Mouse (Mus musculus) heart, embryonic 12.5 days (tissue): ENCODE measurements at regions not wholly inside any gene's neighbourhood (a gene's known extent, or its start where the extent isn't known, plus 50 kb on each side); places are given as distances from the start of the nearest gene placed in this dataset.

Source experiments
- ATAC-seq: fragments of 200-750 bp; cut with Nextera tagmentation; 2 replicates; pipeline ENCODE4 v1.8.0; 2017; ENCODE audit warnings: moderate TSS enrichment, moderate library complexity; ENCODE audit not compliant: insufficient number of reproducible peaks, low FRiP score
- H3K27ac ChIP-seq: fragments of 300-500 bp; sonication (generic); 2 replicates; pipeline ENCODE4 v1.5.1; 2016; ENCODE audit warnings: mild to moderate bottlenecking, moderate library complexity; ENCODE audit not compliant: poor library complexity, severe bottlenecking
- H3K27me3 ChIP-seq: fragments of 300-500 bp; sonication (generic); replicated peaks from 2 replicates; pipeline ENCODE4 v1.6.1; 2016; ENCODE audit warnings: mild to moderate bottlenecking, moderate library complexity
- H3K36me3 ChIP-seq: fragments of 300-500 bp; sonication (generic); 2 replicates; pipeline ENCODE4 v1.6.1; 2016; ENCODE audit warnings: mild to moderate bottlenecking, moderate library complexity
- H3K4me1 ChIP-seq: fragments of 300-500 bp; sonication (generic); replicated peaks from 2 replicates; pipeline ENCODE4 v1.6.1; 2016; ENCODE audit warnings: mild to moderate bottlenecking
- H3K4me2 ChIP-seq: fragments of 300-500 bp; sonication (generic); 2 replicates; pipeline ENCODE4 v1.6.1; 2016; ENCODE audit warnings: mild to moderate bottlenecking, moderate library complexity
- H3K4me3 ChIP-seq: fragments of 300-500 bp; sonication (generic); 2 replicates; pipeline ENCODE4 v1.5.1; 2016; ENCODE audit warnings: mild to moderate bottlenecking
- H3K9ac ChIP-seq: fragments of 300-500 bp; sonication (generic); 2 replicates; pipeline ENCODE4 v1.6.1; 2016; ENCODE audit warnings: mild to moderate bottlenecking, moderate library complexity
- H3K9me3 ChIP-seq: fragments of 300-500 bp; sonication (generic); replicated peaks from 2 replicates; pipeline ENCODE4 v1.6.1; 2016; ENCODE audit warnings: mild to moderate bottlenecking, moderate library complexity
- WGBS: fragments of 180-500 bp; shearing (Covaris S2); methylation state at CpG from one replicate; pipeline ENCODE4 v1.1.7; 2016; 5-methylcytosine and 5-hydroxymethylcytosine counted together

- H3K4me1 ChIP-seq: no peaks in the 10 kb centered on the region
- WGBS: 10% methylated on average over 3 of the region's 3 CpGs
- H3K4me2 ChIP-seq: no peak overlapping the region
- no peaks in the 10 kb centered on the region for H3K36me3 ChIP-seq
- H3K4me3 ChIP-seq: no peak overlapping the region
- ATAC-seq: no peak
- H3K27me3 ChIP-seq: no peaks in the 10 kb centered on the region
- no peak overlapping the region for H3K27ac ChIP-seq
- H3K9me3 ChIP-seq: no peaks in the 10 kb centered on the region
- no peak overlapping the region for H3K9ac ChIP-seq
Measured at GRCm38 (mm10) chr13:78643023-78643422, 443.5 kb upstream of the Nr2f1 start.

- no peak overlapping the region for H3K4me2 ChIP-seq
- no peaks in the 10 kb centered on the region for H3K27me3 ChIP-seq
- no peaks in the 10 kb centered on the region for H3K36me3 ChIP-seq
- H3K27ac ChIP-seq: no peak overlapping the region
- WGBS: 82% methylated on average over 3 of the region's 3 CpGs
- ATAC-seq: no peak
- H3K4me1 ChIP-seq: no peaks in the 10 kb centered on the region
- no peak overlapping the region for H3K9ac ChIP-seq
- H3K9me3 ChIP-seq: no peaks in the 10 kb centered on the region
- no peak overlapping the region for H3K4me3 ChIP-seq
Measured at GRCm38 (mm10) chr13:78642443-78642729, 442.8 kb upstream of the Nr2f1 start.

DNA sequence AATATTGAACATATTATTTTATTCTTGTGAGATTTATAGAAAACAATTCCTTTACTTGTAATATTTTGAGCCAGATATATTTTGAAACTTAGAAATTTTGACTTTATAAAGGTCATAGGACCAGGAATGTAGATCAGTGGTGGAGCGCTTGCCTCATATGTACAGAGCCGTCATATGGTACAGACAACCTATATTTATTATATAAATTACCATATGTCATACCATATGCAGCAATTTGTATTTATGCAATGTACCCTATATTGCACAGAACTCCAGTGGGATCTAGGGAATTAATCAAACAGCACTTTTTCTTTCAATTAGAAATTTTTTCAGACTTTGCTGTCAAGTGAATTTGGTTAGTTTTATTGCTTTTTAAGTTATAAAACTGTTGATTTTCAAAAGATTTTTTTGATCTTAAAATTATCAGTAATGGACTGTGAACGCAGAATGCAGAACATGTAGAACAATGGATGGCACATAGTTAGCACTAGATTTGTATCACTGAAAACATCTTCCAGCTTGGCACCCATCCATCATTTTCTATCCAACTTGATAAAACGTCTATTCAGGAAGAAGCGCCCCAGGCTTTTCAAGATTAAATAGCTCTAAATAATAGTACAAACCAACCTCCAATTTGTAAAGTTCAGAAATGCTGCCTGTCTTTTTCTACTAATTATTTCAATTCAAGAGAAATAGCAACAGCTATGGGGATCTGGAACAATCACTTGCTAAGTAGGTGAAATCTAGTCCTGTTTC, 442.3 kb upstream of the Nr2f1 start:
- Histone ChIP-seq H3K4me2 (no peak overlapping the region), H3K9me3 (no peaks in the 10 kb centered on the region), H3K27ac (no peak overlapping the region), H3K9ac (no peak overlapping the region), H3K27me3 (no peaks in the 10 kb centered on the region), H3K4me1 (no peaks in the 10 kb centered on the region), H3K4me3 (no peak overlapping the region), H3K36me3 (no peaks in the 10 kb centered on the region)
- ATAC-seq: no peak
- WGBS: 75% methylated on average over 5 of the region's 5 CpGs

DNA sequence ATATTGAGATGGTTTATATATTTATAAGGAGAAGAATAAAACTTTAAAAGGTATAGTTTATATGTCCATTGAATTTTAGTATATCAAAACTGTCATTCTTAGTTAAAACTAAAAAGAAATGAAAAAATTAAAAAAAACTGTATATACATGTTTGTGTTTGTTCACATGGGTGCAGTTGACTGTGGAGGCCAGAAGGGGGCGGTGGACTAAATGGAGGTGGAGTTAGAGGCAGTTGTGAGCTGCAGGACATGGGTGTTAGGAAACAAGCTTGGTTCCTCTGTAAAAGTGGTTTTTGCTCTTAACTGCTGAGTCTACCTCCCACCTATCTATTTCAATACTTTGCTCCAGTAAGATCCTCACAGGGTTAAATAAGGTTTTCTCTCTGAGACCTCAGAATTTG, 440.8 kb upstream of the Nr2f1 start:
- Histone ChIP-seq H3K27me3 (no peaks in the 10 kb centered on the region), H3K4me1 (no peaks in the 10 kb centered on the region), H3K9ac (no peak overlapping the region), H3K4me2 (no peak overlapping the region), H3K4me3 (no peak overlapping the region), H3K36me3 (no peaks in the 10 kb centered on the region), H3K9me3 (no peaks in the 10 kb centered on the region), H3K27ac (no peak overlapping the region)
- no peak for ATAC-seq
- WGBS: 62% methylated on average over 1 of the region's 1 CpGs

DNA sequence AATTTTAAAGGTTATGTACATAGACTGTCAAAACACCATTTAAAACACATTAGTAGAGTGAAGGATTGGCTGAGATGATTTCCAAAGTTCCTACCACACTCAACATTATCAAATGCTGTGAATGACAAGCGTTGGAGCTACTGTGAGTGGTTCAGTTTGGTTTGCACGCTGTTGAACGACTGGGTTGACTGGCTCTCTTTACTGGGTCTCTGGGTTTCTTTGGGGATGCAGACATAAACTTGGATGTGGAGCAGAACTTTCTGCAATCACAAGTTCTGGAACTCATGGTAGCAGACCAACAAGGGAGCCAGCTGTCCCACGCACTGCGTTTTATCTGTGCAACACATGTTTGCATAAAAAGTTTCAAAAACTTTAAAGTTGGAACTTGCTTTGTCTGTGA, 438.9 kb upstream of the Nr2f1 start:
- Histone ChIP-seq H3K4me1 (no peaks in the 10 kb centered on the region), H3K4me3 (no peak overlapping the region), H3K9me3 (no peaks in the 10 kb centered on the region), H3K27me3 (no peaks in the 10 kb centered on the region), H3K9ac (no peak overlapping the region), H3K36me3 (no peaks in the 10 kb centered on the region), H3K27ac (no peak overlapping the region), H3K4me2 (no peak overlapping the region)
- ATAC-seq: no peak
- WGBS: 82% methylated on average over 5 of the region's 5 CpGs

GRCm38 (mm10) chr13:78631609-78632008, 432.1 kb upstream of the Nr2f1 start:
- Histone ChIP-seq H3K36me3 (no peaks in the 10 kb centered on the region), H3K4me1 (no peaks in the 10 kb centered on the region), H3K27me3 (no peaks in the 10 kb centered on the region), H3K27ac (no peak overlapping the region), H3K9ac (no peak overlapping the region), H3K9me3 (no peaks in the 10 kb centered on the region), H3K4me2 (no peak overlapping the region), H3K4me3 (no peak overlapping the region)
- ATAC-seq: no peak
- 83% methylated on average over 2 of the region's 2 CpGs for WGBS

- no peak overlapping the region for H3K9ac ChIP-seq
- WGBS: 42% methylated on average over 10 of the region's 10 CpGs
- H3K4me3 ChIP-seq: no peak overlapping the region
- no peaks in the 10 kb centered on the region for H3K27me3 ChIP-seq
- no peak overlapping the region for H3K27ac ChIP-seq
- H3K9me3 ChIP-seq: no peaks in the 10 kb centered on the region
- H3K36me3 ChIP-seq: no peaks in the 10 kb centered on the region
- ATAC-seq: no peak
- no peaks in the 10 kb centered on the region for H3K4me1 ChIP-seq
- no peak overlapping the region for H3K4me2 ChIP-seq
Measured at GRCm38 (mm10) chr13:78629041-78629727, 429.6 kb upstream of the Nr2f1 start.

DNA sequence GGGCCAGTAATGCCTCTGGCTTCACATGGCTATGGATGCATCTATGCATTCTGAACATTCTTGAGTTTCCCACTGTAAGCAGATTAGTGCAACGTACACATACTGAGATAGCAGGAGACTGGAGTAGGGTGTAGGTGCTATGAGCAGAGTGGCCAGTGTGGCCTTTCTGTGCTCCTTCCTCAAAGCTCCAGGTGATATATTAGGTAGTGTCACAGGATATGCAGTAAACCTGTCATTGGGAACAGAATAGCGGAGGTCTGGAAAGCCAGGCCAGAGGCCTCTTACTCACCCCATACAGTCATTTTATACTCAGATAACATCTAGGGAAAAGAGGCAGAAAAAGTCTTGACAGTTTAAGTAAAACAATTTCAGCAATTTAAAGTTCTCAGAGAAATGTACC, 424.1 kb upstream of the Nr2f1 start:
- Histone ChIP-seq H3K4me3 (no peak overlapping the region), H3K9ac (no peak overlapping the region), H3K4me2 (no peak overlapping the region), H3K4me1 (no peaks in the 10 kb centered on the region), H3K27ac (no peak overlapping the region), H3K9me3 (no peaks in the 10 kb centered on the region), H3K36me3 (no peaks in the 10 kb centered on the region), H3K27me3 (no peaks in the 10 kb centered on the region)
- ATAC-seq: no peak
- WGBS: 70% methylated on average over 2 of the region's 2 CpGs

GRCm38 (mm10) chr13:78602861-78603211, 403.3 kb upstream of the Nr2f1 start:
- 83% methylated on average over 1 of the region's 1 CpGs for WGBS

GRCm38 (mm10) chr13:78602211-78602860, 402.8 kb upstream of the Nr2f1 start:
- Histone ChIP-seq H3K9me3 (no peaks in the 10 kb centered on the region), H3K4me3 (no peak overlapping the region), H3K27ac (no peak overlapping the region), H3K4me2 (no peak overlapping the region), H3K4me1 (no peaks in the 10 kb centered on the region), H3K9ac (no peak overlapping the region), H3K36me3 (no peaks in the 10 kb centered on the region), H3K27me3 (no peaks in the 10 kb centered on the region)
- WGBS: 85% methylated on average over 6 of the region's 6 CpGs
- ATAC-seq: no peak

More at GRCm38 (mm10) chr13:78602861-78603211, 403.3 kb upstream of the Nr2f1 start:
- Histone ChIP-seq H3K27me3 (no peaks in the 10 kb centered on the region), H3K9me3 (no peaks in the 10 kb centered on the region), H3K4me2 (no peak overlapping the region), H3K27ac (no peak overlapping the region), H3K4me1 (no peaks in the 10 kb centered on the region), H3K4me3 (no peak overlapping the region), H3K9ac (no peak overlapping the region), H3K36me3 (no peaks in the 10 kb centered on the region)
- ATAC-seq: no peak

GRCm38 (mm10) chr13:78580863-78581595, 381.5 kb upstream of the Nr2f1 start:
- Histone ChIP-seq H3K4me1 (no peaks in the 10 kb centered on the region), H3K9me3 (no peaks in the 10 kb centered on the region), H3K36me3 (no peaks in the 10 kb centered on the region), H3K27ac (no peak overlapping the region), H3K4me2 (no peak overlapping the region), H3K27me3 (no peaks in the 10 kb centered on the region), H3K9ac (no peak overlapping the region), H3K4me3 (no peak overlapping the region)
- ATAC-seq: no peak
- 62% methylated on average over 7 of the region's 7 CpGs for WGBS
